Mouse (Mus musculus): ENCODE data around the gene Mllt6. TPM values are rescaled to one million over a fixed set of nuclear protein-coding genes. Genes with fewer than 3 reads are reported as not detected.
"Not testable (repeated sequence)": the region's sequence is repeated elsewhere in the genome, so short reads cannot be mapped to it uniquely, and the experiment has no call there.

The Mllt6 gene
- polyA plus RNA-seq, 1 experiment from 2014 or later: 2.5 TPM

GRCm38 (mm10) chr11:97629576-97629975 lies 33.6 kb upstream of the Mllt6 start, which contains the start of gene Epop:
TSS of gene Epop (minus strand) at chr11:97629702.
- Histone ChIP-seq H3K27me3 (ENCODE audit: low read depth, poor library complexity, severe bottlenecking) (peaks cover 64% of the 10 kb centered on the region), H3K4me3 (peak within 1 kb of the TSS; percentile 80), H3K9me3 (replicated peaks) (no peaks in the 10 kb centered on the region), H3K36me3 (no peaks in the 10 kb centered on the region), H3K4me1 (peaks cover 59% of the 10 kb centered on the region), H3K27ac (peak within 1 kb of the TSS; percentile 90)
- DNase-seq (ENCODE audit: low spot score): peak; percentile 98
- under 1% methylated on average over 47 of the region's 47 CpGs for WGBS

GRCm38 (mm10) chr11:97631046-97631445 lies 32.2 kb upstream of the Mllt6 start:
- H3K4me1 ChIP-seq: peaks cover 56% of the 10 kb centered on the region
- H3K36me3 ChIP-seq: no peaks in the 10 kb centered on the region
- H3K4me3 ChIP-seq: no peak overlapping the region
- no peak overlapping the region for H3K27ac ChIP-seq
- WGBS: 41% methylated on average over 2 of the region's 2 CpGs
- no peaks in the 10 kb centered on the region for H3K9me3 ChIP-seq (replicated peaks)
- peaks cover 51% of the 10 kb centered on the region for H3K27me3 ChIP-seq (ENCODE audit: low read depth, poor library complexity, severe bottlenecking)
- DNase-seq (ENCODE audit: low spot score): no peak

GRCm38 (mm10) chr11:97631500-97631899 lies 31.7 kb upstream of the Mllt6 start:
- Histone ChIP-seq H3K4me1 (peaks cover 51% of the 10 kb centered on the region), H3K27me3 (ENCODE audit: low read depth, poor library complexity, severe bottlenecking) (peaks cover 46% of the 10 kb centered on the region), H3K9me3 (replicated peaks) (no peaks in the 10 kb centered on the region), H3K27ac (no peak overlapping the region), H3K36me3 (no peaks in the 10 kb centered on the region), H3K4me3 (0 out of 2 replicates have a peak overlapping the region, but pooled peaks have one; percentile 4)
- DNase-seq (ENCODE audit: low spot score): no peak
- 18% methylated on average over 5 of the region's 5 CpGs for WGBS

- Histone ChIP-seq H3K27ac (no peak overlapping the region), H3K4me3 (peak overlapping the region; percentile 4; the same call in 1 of the 2 replicates), H3K9me3 (replicated peaks) (no peaks in the 10 kb centered on the region), H3K27me3 (ENCODE audit: low read depth, poor library complexity, severe bottlenecking) (peaks cover 45% of the 10 kb centered on the region), H3K36me3 (no peaks in the 10 kb centered on the region), H3K4me1 (peaks cover 47% of the 10 kb centered on the region)
- peak; percentile 91 for DNase-seq (ENCODE audit: low spot score)
- 3% methylated on average over 12 of the region's 12 CpGs for WGBS
These were observed 31.3 kb upstream of the Mllt6 start for GRCm38 (mm10) chr11:97631938-97632337.

GRCm38 (mm10) chr11:97632440-97632839 lies 30.8 kb upstream of the Mllt6 start:
- not testable (repeated sequence) for H3K36me3 ChIP-seq; H3K27ac ChIP-seq; DNase-seq (ENCODE audit: low spot score); H3K4me3 ChIP-seq; H3K9me3 ChIP-seq (replicated peaks)
- 88% methylated on average over 4 of the region's 4 CpGs for WGBS
- H3K27me3 ChIP-seq (ENCODE audit: low read depth, poor library complexity, severe bottlenecking): peaks cover 40% of the 10 kb centered on the region
- H3K4me1 ChIP-seq: peaks cover 42% of the 10 kb centered on the region

- Histone ChIP-seq H3K4me1 (peaks cover 12% of the 10 kb centered on the region), H3K4me3 (no peak overlapping the region), H3K36me3 (no peaks in the 10 kb centered on the region), H3K27me3 (ENCODE audit: low read depth, poor library complexity, severe bottlenecking) (peaks cover 16% of the 10 kb centered on the region), H3K27ac (no peak overlapping the region), H3K9me3 (replicated peaks) (no peaks in the 10 kb centered on the region)
- 85% methylated on average over 11 of the region's 11 CpGs for WGBS
- DNase-seq (ENCODE audit: low spot score): no peak
These were observed 27.7 kb upstream of the Mllt6 start for GRCm38 (mm10) chr11:97635468-97636019.

- no peak overlapping the region for H3K4me3 ChIP-seq
- no peak overlapping the region for H3K27ac ChIP-seq
- 58% methylated on average over 8 of the region's 8 CpGs for WGBS
- no peaks in the 10 kb centered on the region for H3K36me3 ChIP-seq
- no peaks in the 10 kb centered on the region for H3K9me3 ChIP-seq (replicated peaks)
- no peaks in the 10 kb centered on the region for H3K27me3 ChIP-seq (ENCODE audit: low read depth, poor library complexity, severe bottlenecking)
- no peak for DNase-seq (ENCODE audit: low spot score)
- no peaks in the 10 kb centered on the region for H3K4me1 ChIP-seq
These were observed 21.5 kb upstream of the Mllt6 start for GRCm38 (mm10) chr11:97641668-97642067.

GRCm38 (mm10) chr11:97642746-97643145 lies 20.5 kb upstream of the Mllt6 start:
- Histone ChIP-seq H3K27me3 (ENCODE audit: low read depth, poor library complexity, severe bottlenecking) (no peaks in the 10 kb centered on the region), H3K9me3 (replicated peaks) (no peaks in the 10 kb centered on the region), H3K27ac (no peak overlapping the region), H3K36me3 (no peaks in the 10 kb centered on the region), H3K4me3 (no peak overlapping the region), H3K4me1 (no peaks in the 10 kb centered on the region)
- WGBS: 52% methylated on average over 2 of the region's 2 CpGs
- DNase-seq (ENCODE audit: low spot score): no peak

GRCm38 (mm10) chr11:97643380-97644055 lies 19.7 kb upstream of the Mllt6 start:
- no peak overlapping the region for H3K27ac ChIP-seq
- H3K27me3 ChIP-seq (ENCODE audit: low read depth, poor library complexity, severe bottlenecking): no peaks in the 10 kb centered on the region
- no peaks in the 10 kb centered on the region for H3K9me3 ChIP-seq (replicated peaks)
- no peak for DNase-seq (ENCODE audit: low spot score)
- H3K36me3 ChIP-seq: no peaks in the 10 kb centered on the region
- H3K4me3 ChIP-seq: no peak overlapping the region
- H3K4me1 ChIP-seq: no peaks in the 10 kb centered on the region
- WGBS: 87% methylated on average over 8 of the region's 8 CpGs

GRCm38 (mm10) chr11:97644834-97645233 lies 18.4 kb upstream of the Mllt6 start:
- Histone ChIP-seq H3K27me3 (ENCODE audit: low read depth, poor library complexity, severe bottlenecking) (no peaks in the 10 kb centered on the region), H3K36me3 (no peaks in the 10 kb centered on the region), H3K4me1 (no peaks in the 10 kb centered on the region; the same call in 1 of the 2 replicates), H3K27ac (no peak overlapping the region), H3K9me3 (replicated peaks) (no peaks in the 10 kb centered on the region), H3K4me3 (no peak overlapping the region)
- 6% methylated on average over 6 of the region's 6 CpGs for WGBS
- peak; percentile 78 for DNase-seq (ENCODE audit: low spot score)

GRCm38 (mm10) chr11:97648541-97648940 lies 14.7 kb upstream of the Mllt6 start:
- H3K36me3 ChIP-seq; H3K27me3 ChIP-seq (ENCODE audit: low read depth, poor library complexity, severe bottlenecking); H3K4me3 ChIP-seq; H3K27ac ChIP-seq; H3K4me1 ChIP-seq; DNase-seq (ENCODE audit: low spot score); H3K9me3 ChIP-seq (replicated peaks): not testable (repeated sequence)
- whole genome bisulfite sequencing: 75% methylated on average over 4 of the region's 4 CpGs

- Histone ChIP-seq H3K9me3 (replicated peaks) (no peaks in the 10 kb centered on the region), H3K4me1 (peaks cover 9% of the 10 kb centered on the region), H3K36me3 (peaks cover 3% of the 10 kb centered on the region; the same call in 1 of the 2 replicates), H3K4me3 (no peak overlapping the region), H3K27ac (no peak overlapping the region), H3K27me3 (ENCODE audit: low read depth, poor library complexity, severe bottlenecking) (no peaks in the 10 kb centered on the region)
- WGBS: 66% methylated on average over 5 of the region's 5 CpGs
- no peak for DNase-seq (ENCODE audit: low spot score)
These were observed 12.9 kb upstream of the Mllt6 start for GRCm38 (mm10) chr11:97650341-97650740.

- H3K36me3 ChIP-seq; DNase-seq (ENCODE audit: low spot score); H3K27me3 ChIP-seq (ENCODE audit: low read depth, poor library complexity, severe bottlenecking); H3K27ac ChIP-seq; H3K9me3 ChIP-seq (replicated peaks); H3K4me3 ChIP-seq: not testable (repeated sequence)
- H3K4me1 ChIP-seq: peaks cover 19% of the 10 kb centered on the region
- 91% methylated on average over 11 of the region's 11 CpGs for WGBS
These were observed 9.8 kb upstream of the Mllt6 start for GRCm38 (mm10) chr11:97653376-97653775.

All from limb, embryonic 10.5 days (tissue).